Mouse (Mus musculus) testis, postnatal 14 days (tissue): ENCODE measurements around the gene Lpp.

ENCODE experiments used
- DNase-seq: peaks from one replicate; pipeline ENCODE4 v3.0.0; 2021; ENCODE audit warnings: low spot score

The Lpp gene

DNA sequence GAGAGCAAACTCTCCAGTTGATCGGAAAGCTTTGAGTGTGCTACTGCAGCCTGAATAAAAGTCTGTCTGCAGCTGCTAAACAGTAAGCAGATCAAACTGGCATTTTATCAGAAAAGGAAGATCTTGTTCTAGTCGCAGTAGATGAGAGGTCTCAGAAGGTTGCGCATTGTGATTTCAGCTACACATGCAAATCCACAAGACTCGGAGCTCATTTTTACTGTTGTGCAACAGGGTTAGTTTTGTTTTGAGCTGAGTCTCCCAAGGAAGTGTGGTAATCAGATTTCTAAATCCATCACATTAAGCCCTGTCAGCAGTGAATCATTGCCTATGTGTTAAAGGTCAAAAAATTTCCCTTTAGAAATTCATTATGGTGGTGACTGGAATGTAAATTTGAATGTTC lies 540.4 kb downstream of the Lpp start:
- DNase-seq = no peak

DNA sequence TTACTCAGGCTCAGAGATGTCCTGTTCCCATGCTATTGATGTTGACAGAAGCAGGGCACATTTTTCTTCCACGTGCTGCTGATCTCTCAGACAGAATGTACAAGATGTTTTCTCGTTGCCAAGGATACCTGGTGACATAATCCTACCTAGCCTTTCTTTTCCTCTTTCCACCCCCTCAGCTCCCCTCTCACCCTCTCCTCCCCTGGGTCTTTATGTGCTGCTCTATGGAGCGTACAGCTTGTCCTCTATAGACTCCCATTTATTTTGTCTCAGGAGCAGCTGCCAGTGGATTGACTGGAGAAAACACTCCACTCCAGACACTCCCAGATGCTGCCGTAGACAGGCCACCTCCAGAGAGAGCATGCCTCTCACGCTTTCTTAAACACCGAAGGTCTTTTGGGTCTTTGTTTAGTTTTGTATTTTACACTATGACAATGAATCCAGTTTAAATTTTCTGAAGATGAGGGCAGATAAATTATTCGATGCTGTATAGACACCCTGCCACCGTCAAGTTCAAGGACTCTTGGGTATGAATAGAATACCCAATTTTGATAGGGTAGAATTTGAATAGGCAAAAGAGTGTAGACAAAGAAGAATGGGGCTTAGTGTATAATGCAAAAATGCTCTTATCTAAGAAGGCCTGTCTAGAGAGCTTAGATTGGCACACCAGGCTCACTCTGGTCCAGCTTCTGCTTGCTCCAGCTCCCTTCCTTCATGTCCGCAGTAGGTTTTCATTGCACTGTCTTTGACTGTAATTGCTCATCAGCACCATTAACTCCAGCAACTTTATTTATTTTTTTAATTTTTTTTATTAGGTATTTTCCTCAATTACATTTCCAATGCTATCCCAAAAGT lies 548.2 kb downstream of the Lpp start:
- DNase-seq = no peak

DNA sequence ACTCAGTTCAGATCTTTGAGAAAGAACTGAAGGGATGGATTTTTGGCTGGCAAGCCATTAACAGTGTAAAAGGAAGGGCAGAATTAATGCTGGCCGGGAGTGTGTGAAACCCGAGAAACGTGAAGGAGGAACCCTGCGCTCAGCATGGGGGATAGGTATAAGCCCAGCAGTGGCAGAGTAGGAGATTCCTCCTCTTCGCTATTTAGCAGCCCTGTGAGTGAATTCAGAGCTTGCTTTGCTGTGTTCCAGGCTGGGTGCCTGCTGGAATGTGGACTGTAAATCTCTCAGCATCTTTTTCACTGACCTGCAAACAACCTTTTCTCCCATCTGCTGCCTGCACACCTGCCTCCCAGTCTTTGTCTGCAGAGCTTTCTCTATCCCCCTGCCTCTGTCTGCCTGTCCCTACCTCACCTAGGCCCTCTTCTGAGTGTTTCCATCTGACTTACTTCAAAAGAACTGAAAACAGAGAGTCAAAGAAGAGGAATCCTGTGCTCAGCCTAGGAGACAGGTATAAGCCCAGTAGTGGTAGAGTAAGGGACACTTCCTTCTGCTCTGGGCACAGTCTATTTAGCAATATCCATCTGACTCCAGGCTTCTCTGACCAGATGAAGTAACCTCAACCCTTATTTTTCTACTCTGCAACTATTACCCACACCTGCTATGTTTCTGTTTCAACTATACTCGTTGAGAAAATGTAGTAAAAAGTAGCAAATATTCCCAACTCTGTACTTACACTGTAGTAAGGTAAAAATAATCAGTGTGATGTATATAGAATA lies 550.4 kb downstream of the Lpp start:
- no peak for DNase-seq

DNA sequence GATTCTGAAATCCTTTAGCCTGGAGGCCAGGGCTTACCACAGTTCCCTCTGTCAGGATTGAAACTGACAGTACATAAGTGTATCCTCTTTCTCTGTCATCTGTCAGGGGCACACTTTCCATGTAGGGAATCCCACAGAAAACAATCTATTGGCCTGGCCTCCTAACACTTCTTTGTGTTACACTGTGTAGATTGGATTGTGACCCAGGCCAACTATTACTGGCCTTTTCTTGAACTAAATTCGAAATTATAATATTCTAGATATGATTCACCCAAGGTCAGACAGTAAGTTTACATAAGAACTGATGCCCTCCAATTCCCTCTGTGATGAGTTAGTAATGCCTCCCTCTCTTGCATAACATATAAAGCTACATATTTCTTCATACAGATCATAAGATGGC lies 553.0 kb downstream of the Lpp start:
- DNase-seq = no peak

DNA sequence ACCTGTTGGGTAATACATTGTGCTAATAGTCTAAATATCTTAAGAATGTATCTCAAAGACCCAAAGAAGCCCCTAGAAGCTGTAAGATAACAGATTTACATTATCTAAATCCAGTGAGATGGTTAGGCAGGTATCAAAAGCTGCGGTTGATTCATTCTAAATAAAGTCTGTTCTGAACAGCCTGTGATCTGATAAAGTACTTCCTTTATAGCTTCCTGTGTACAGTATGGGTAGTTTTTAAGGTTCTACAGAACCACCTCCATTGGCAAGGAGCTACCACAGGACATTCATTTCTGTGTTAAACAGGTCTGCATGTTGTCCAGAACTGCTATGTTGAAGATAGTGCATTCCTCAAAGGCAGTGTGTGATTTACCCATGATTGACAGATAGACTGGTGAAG lies 554.2 kb downstream of the Lpp start:
- DNase-seq = no peak

DNA sequence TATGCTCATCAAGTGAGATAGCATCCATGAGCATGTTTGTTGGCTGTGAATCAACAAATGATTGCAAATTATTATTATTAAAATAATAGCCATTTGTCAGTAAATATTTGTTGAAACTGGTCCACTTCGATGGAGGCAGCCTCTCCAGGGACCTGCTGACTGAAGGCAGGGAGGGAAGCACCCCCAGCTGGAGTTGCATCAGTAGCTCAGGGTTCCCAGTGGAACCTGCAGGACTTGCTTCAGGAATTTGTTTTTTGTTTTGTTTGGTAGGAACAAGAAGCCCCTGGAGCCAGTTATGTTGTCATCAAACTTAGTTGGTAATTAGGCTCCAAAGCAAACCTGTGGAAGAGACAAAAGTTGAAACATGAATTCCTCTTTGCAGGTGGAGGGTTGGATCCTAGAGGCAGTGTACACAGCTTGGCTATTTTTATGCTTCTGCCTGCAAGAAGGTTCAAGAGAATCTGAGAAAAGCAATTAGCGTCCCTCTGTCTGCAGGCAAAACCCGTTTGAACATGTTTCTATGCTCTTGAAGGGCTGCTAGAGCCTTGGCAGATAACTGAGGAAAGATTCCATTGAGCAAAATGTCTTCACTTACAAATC lies 554.9 kb downstream of the Lpp start:
- DNase-seq = no peak

DNA sequence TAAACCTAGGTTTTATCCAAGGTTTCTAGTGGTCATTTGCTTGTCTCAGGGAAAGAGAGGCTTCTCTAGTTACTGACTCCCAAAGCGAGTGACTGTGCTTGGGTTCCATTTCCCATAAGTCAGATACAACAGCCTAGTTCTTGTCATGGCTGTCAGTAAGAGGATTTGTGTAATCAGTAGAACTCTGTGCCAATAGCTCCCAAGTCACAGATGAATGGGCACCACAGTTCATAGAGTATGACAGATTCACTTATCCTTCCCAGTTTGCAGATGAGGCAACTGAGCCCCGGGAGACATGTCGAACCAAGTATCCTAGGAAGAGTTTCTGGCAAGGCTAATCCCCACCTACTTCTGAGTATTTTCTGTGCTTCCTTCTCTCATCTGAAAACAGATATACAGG lies 556.0 kb downstream of the Lpp start:
- DNase-seq = no peak

DNA sequence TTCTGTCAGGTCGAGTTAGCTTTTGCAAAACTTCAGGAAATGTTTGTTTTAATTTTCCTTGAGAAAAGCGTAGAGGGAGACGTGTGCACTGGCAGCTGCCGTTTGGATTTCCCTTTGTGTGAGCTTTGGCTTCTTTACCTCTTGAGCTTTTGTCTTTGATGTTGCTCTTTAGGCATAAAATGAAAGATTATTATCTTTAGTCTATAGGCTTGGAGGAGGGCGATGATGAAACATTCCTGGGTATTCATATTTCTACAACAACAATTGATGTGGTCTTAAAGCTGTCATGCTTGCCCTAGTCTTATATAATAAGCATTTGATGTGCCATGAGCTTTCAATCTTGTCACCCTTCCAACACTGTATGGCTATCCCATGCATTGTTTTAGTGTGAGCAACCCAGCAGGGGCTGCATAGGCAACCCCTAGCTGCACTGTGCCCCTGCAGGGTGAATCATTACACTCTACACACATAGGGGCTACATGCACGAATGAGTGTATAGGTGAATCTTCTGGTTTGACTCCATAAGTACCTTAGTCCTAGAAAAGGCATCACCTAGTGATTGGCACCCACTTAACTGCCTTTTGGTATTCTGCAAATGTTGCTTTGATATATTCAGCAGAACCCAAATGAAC lies 556.9 kb downstream of the Lpp start:
- DNase-seq = no peak

DNA sequence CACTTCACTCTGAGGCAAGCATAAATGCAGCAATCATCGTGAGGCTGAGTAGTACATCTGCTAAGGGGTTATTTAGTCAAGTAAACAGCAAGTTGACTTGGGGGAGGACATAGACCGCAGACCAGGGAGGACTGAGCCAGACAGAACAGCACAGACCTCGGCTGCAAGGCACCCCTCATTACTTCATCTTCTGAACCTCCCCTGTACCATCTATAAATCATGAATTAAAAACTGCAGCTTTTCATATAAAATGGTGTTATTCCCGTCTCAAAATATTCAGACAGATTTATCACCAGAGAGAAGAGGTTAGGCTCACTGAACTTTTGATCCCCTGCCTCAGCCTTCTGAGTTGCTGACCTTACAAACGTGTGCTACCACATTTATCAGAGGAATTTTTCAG lies 558.6 kb downstream of the Lpp start:
- no peak for DNase-seq

DNA sequence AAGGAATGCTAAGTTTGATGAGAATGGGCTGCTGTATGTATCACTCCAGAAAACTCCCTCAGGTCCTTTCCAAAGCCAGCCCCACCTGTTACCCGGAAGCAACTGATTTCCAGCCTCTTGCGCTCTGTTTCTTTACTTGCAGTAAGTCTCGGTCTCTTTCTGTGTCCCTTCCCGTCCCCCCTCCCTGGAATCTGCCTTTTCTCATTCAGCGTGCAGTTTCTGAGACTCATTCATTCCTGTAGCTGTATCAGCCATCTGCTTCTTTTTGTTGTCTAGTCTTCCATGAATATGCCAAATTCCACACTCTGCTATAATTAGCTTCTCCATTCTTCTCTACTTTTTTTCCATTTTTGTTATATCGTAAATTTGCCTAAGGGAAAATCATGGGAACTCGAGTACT lies 561.7 kb downstream of the Lpp start:
- no peak for DNase-seq

DNA sequence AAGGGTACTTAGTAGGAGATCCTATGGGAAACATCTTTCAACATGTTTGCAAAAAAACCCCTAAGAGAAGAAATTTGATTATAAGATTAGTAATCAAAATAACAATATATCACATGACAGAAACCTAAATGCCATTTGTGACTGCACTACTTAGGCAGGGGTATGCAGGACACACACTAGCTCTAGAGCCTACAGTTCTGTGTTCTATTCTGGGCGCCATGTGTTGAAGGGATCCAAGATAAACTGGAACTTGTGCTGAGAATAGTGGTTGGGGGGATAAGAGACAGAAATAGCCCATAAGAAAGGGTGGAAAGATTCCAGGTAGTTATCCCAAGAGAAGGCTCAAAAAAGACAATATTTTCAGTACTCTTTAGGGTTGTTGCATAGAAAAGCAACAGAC lies 565.4 kb downstream of the Lpp start:
- DNase-seq = no peak

DNA sequence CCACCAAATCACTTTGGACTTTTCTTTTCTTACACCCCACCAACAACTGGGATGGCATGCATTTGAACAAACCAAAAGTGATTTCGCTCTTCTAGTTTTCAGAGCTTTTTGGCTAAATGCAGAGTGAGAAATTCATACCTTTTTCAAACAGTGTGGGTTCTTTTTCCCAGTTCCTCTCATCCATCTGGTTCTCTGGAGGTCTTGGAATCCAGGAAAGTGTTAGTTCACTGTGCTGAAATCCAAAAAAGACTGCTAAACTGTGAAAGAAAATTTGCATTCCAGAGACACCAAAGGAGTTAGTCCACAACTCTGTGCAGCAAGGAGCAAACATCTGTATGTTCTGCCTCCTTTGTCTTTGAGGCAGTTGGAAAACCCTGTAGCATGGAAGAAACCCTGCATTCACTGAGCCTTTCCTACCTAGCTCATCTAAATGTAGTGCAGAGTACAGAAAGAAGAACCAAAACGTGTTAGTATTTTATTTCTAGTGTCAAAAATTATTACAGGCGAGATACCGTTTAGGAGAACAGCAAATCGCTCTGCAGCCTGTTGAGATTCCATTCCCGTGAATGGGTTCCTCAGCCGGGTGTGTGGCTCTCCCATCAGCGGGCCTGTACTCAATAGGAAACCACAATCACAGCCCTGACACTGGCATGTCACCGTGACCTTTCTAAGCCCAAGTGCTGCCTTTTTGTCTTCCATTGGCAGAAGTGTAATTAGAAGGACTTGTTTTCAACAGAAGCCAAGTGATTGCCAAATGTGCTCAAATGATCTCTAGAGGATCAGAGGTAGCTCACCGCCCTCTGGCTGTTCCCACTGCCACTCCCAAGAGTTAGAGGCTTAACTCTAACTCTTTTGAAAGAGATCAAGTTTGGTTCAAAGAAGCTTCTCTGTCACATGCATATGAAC lies 567.8 kb downstream of the Lpp start:
- DNase-seq = no peak

DNA sequence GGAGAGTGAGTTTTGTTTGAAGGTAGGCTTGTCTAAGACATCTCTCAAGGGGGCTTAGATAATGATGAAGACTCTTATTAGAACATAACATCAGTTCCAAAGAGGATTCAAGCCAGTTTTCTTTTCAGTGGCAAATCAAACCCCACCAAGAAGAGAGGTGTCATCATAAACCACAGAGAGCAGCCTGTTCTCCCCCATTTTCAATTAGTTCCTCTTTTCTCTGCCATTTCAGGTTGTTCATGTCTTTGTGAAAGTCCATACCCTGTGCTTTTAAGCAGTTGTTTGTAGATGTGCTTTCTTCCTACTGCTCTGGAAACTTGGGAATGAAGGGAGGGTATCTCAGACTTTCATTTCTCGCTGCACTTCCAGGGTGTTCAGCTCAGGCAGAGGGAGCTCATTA lies 571.0 kb downstream of the Lpp start:
- no peak for DNase-seq

DNA sequence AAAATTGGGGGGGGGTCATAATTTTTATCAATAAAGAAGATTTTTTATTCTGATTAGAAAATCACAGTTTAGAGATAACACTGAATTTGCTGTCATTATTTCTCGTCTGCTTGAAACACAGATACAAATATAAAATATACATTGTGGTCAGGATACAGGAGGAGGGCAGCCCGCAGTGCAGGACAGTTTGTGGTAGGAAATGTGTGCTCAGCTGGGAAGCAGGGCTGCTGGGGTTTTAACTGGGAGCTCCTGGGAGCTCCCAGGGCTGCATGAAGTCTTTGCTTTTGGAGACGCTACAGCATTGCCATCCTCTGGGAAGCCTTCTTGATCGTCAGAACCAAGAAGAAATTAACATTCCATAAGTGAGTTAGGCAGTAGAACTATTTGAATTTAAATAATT lies 571.8 kb downstream of the Lpp start:
- DNase-seq = no peak

DNA sequence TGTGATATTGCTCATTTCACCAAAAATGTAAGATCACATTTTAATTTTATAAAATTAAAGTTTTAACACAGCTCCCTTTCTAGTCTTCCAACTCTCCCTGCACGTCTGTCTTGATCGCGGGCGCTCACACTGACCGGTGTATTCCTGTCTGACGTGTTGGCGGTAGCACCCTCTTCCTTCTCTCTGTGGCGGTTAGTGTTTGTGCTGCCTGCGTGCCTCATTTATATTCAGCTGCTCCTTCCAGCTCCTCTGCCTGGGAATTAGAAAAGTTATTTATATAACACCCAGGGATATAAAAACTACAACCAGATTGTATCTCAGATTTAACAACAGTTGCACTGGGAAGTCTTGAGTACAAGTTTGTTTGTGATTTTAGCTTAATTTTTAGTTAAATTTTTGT lies 573.2 kb downstream of the Lpp start:
- no peak for DNase-seq

DNA sequence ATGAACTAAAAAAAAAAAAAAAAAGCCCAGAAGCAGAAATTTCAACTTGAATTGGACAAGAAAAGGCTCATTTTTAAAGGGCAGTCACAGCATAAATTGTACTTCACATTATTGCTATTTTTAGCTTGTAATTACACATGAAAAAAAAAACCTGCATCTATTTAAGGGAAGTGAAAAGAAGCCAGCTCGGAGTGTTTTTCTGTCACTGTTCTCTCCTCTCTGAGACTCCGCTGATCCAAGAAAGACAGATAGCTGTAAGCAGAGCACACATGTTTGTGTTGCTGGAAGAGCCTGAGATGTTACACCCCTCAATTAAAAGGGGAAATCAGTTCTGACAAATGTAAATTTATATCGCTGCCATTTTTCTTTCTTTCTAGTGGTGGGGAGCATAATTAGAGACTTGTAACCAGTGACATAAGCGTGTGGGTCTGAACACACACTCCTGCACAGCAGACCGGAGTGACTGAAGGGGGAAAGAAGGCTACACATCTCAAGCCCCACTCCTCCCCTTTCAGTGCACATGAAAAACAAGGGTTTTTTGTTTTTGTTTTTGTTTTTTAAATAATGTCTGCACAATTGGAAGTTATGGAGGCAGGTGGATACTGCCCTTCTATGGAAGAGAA lies 579.8 kb downstream of the Lpp start:
- DNase-seq = no peak

DNA sequence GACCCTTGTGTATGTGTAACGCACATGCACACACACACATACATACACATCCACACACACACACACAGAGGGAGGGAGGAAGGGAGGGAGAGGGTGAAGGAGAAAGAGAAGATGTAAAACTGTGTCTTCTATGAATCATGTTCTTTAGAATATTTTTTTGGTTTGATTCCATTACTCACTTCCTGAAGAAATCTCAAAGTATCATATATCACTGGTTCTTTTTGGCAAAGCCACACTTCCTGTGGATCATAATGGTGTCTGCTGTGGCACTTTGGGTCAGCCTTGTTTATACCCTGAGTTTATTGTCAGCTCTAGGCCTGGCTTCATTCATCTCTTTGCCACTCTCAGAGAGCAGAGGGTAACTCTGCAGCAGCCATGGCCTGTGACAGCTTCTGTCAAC lies 584.5 kb downstream of the Lpp start:
- no peak for DNase-seq

DNA sequence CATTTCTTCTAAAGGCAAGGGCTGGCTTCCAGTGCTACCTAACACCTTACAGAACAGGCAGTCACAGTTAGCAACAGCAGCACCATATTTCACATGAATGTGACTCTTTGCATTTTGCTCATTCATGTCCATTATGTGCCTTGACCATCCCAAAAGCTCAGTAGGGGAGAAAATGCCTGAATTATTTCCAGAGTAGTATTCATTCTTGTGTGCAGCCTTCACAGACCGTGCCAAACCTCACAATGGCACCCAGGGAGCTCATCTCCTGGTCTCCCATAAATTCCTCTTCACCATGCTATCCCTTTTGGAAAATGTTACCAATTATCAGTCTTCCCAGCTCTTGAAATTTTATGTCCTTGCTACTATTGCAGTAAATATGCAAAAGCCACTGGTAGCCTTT lies 584.9 kb downstream of the Lpp start:
- no peak for DNase-seq

DNA sequence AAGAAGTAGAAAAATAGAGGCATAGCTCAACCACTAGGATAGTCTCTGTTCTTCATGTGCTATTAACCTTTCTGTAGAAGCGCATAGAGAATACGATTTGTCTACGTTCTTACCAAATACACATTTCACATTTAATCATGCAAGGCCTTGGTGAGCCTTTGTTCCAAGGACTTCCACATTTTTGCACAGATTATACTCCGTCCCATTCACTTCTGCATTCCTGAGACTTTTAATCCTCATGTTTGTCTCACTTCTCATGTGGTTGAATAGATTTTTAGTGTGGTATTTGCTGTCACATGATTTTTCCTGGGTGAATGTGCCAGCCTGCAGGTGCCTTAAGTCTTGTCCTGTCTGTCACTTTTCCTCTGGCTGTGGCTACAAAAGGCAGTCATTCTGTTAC lies 586.1 kb downstream of the Lpp start:
- DNase-seq = no peak

DNA sequence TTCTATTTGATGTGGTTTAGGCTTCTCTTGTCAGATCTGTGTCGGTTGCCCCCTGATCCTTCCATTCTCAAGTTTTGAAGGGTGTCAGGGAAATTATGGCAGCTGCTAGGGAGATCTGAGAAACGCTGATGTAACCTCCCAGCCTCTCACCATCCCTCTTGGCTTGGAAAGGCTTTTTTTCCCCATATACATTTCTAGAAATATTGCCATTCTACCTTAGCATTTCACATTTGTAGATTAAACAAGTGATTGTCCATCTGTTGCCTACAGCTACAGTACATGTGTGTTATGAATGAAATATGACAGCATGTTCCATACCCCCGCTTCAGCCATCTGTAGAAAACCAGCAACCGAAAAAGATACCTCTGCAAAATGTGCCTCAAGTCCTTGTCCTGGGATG lies 589.5 kb downstream of the Lpp start:
- no peak for DNase-seq

DNA sequence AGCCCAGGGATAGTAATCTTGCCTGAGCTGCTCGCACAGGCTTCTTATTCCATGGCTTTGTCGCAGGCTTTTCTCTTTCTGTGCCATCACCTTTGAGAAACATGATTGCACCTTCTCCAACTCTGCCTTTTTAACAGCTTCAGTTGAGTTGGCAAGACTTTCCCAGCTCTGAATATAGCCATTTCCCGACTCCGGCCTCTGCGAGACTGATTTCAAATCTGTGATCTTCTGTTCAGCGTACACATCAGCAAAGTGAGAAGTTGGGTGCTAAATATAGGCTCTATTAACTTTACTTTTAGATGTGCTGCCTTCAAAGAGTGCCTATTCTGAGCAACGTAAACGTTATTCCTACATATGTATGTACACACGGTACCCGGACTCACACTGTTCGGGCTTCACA lies 597.0 kb downstream of the Lpp start:
- no peak for DNase-seq
